Mouse (Mus musculus): ENCODE measurements around the gene Prss36. TPM values are rescaled to one million over a fixed set of nuclear protein-coding genes. Genes with fewer than 3 reads are reported as not detected.
A peak's percentile ranks its signal among the peaks of the same experiment; 100 is the strongest.

Gene Prss36
- polyA plus RNA-seq, 1 experiment from 2014 or later: 9.7 TPM

GRCm38 (mm10) chr7:127930636-127931035, 15.9 kb downstream of the Prss36 start:
- no peak overlapping the region for H3K4me2 ChIP-seq (replicated peaks; ENCODE audit: low read depth)

GRCm38 (mm10) chr7:127929923-127930322, 16.6 kb downstream of the Prss36 start, which contains the start of gene Prss8:
Gene Prss8, minus strand, starts transcription at chr7:127930104.
- peak; percentile 53 for ATAC-seq (ENCODE audit: low FRiP score, low TSS enrichment)
- Histone ChIP-seq H3K9ac (ENCODE audit: low read length) (peak within 1 kb of the TSS; percentile 81), H3K27me3 (ENCODE audit: control insufficient read depth, insufficient read depth, low read length) (no peaks in the 10 kb centered on the region), H3K4me1 (replicated peaks; ENCODE audit: control insufficient read depth, insufficient read depth) (peaks cover 3% of the 10 kb centered on the region), H3K36me3 (ENCODE audit: control insufficient read depth, insufficient read depth, low read length) (0 out of 2 replicates have a peak, but pooled peaks cover 3% of the 10 kb centered on the region), H3K9me3 (ENCODE audit: control insufficient read depth, low read length) (no peaks in the 10 kb centered on the region), H3K4me3 (ENCODE audit: low read depth, low read length) (peak within 1 kb of the TSS; percentile 49), H3K4me2 (replicated peaks; ENCODE audit: low read depth) (peak within 1 kb of the TSS; percentile 49), H3K27ac (replicated peaks) (peak within 1 kb of the TSS; percentile 95)
- DNase-seq (ENCODE audit: low spot score): peak; percentile 91
- TF ChIP-seq CTCF (IDR thresholded peaks at IDR 0.05; ENCODE audit: low read depth): no peak
- TF ChIP-seq EP300 (optimal IDR thresholded peaks at IDR 0.05): no peak
- WGBS: 19% methylated on average over 6 of the region's 6 CpGs

More at GRCm38 (mm10) chr7:127930636-127931035, 15.9 kb downstream of the Prss36 start:
- no peak for DNase-seq (ENCODE audit: low spot score)
- no peak for ATAC-seq (ENCODE audit: low FRiP score, low TSS enrichment)
- TF ChIP-seq CTCF (IDR thresholded peaks at IDR 0.05; ENCODE audit: low read depth) (no peak), EP300 (optimal IDR thresholded peaks at IDR 0.05) (no peak)
- no peaks in the 10 kb centered on the region for H3K27me3 ChIP-seq (ENCODE audit: control insufficient read depth, insufficient read depth, low read length)
- peaks cover 5% of the 10 kb centered on the region for H3K4me1 ChIP-seq (replicated peaks; ENCODE audit: control insufficient read depth, insufficient read depth)
- peak overlapping the region; percentile 95 for H3K27ac ChIP-seq (replicated peaks)
- no peak overlapping the region for H3K9ac ChIP-seq (ENCODE audit: low read length)
- 61% methylated on average over 5 of the region's 5 CpGs for WGBS
- H3K9me3 ChIP-seq (ENCODE audit: control insufficient read depth, low read length): no peaks in the 10 kb centered on the region
- no peak overlapping the region for H3K4me3 ChIP-seq (ENCODE audit: low read depth, low read length)
- no peaks in the 10 kb centered on the region for H3K36me3 ChIP-seq (ENCODE audit: control insufficient read depth, insufficient read depth, low read length)

GRCm38 (mm10) chr7:127928596-127928995, 17.9 kb downstream of the Prss36 start:
- Histone ChIP-seq H3K4me2 (replicated peaks; ENCODE audit: low read depth) (peak overlapping the region; percentile 49), H3K4me1 (replicated peaks; ENCODE audit: control insufficient read depth, insufficient read depth) (peaks cover 2% of the 10 kb centered on the region; the same call in 1 of the 2 replicates), H3K9ac (ENCODE audit: low read length) (peak overlapping the region; percentile 81), H3K36me3 (ENCODE audit: control insufficient read depth, insufficient read depth, low read length) (peaks cover 3% of the 10 kb centered on the region; the same call in 1 of the 2 replicates), H3K9me3 (ENCODE audit: control insufficient read depth, low read length) (no peaks in the 10 kb centered on the region), H3K4me3 (ENCODE audit: low read depth, low read length) (peak overlapping the region; percentile 49), H3K27ac (replicated peaks) (peak overlapping the region; percentile 95), H3K27me3 (ENCODE audit: control insufficient read depth, insufficient read depth, low read length) (no peaks in the 10 kb centered on the region)
- ATAC-seq (ENCODE audit: low FRiP score, low TSS enrichment) (peak; percentile 43), DNase-seq (ENCODE audit: low spot score) (peak; percentile 74)
- peak; percentile 41 for TF ChIP-seq CTCF (IDR thresholded peaks at IDR 0.05; ENCODE audit: low read depth)
- TF ChIP-seq EP300 (optimal IDR thresholded peaks at IDR 0.05): no peak
- 38% methylated on average over 5 of the region's 5 CpGs for WGBS

GRCm38 (mm10) chr7:127927726-127928125, 18.8 kb downstream of the Prss36 start:
- Histone ChIP-seq H3K4me2 (replicated peaks; ENCODE audit: low read depth) (peak overlapping the region; percentile 49), H3K9ac (ENCODE audit: low read length) (peak overlapping the region; percentile 81), H3K27ac (replicated peaks) (peak overlapping the region; percentile 95), H3K4me1 (replicated peaks; ENCODE audit: control insufficient read depth, insufficient read depth) (peaks cover 2% of the 10 kb centered on the region; the same call in 1 of the 2 replicates), H3K36me3 (ENCODE audit: control insufficient read depth, insufficient read depth, low read length) (peaks cover 3% of the 10 kb centered on the region; the same call in 1 of the 2 replicates), H3K4me3 (ENCODE audit: low read depth, low read length) (peak overlapping the region; percentile 49), H3K9me3 (ENCODE audit: control insufficient read depth, low read length) (no peaks in the 10 kb centered on the region), H3K27me3 (ENCODE audit: control insufficient read depth, insufficient read depth, low read length) (no peaks in the 10 kb centered on the region)
- DNase-seq (ENCODE audit: low spot score) (no peak), ATAC-seq (ENCODE audit: low FRiP score, low TSS enrichment) (no peak)
- TF ChIP-seq CTCF (IDR thresholded peaks at IDR 0.05; ENCODE audit: low read depth) (no peak), EP300 (optimal IDR thresholded peaks at IDR 0.05) (no peak)
- 65% methylated on average over 11 of the region's 11 CpGs for WGBS

GRCm38 (mm10) chr7:127926846-127927245, 19.7 kb downstream of the Prss36 start:
- no peak for TF ChIP-seq CTCF (IDR thresholded peaks at IDR 0.05; ENCODE audit: low read depth)
- TF ChIP-seq EP300 (optimal IDR thresholded peaks at IDR 0.05): no peak
- DNase-seq (ENCODE audit: low spot score) (no peak), ATAC-seq (ENCODE audit: low FRiP score, low TSS enrichment) (no peak)
- WGBS: 69% methylated on average over 9 of the region's 11 CpGs
- Histone ChIP-seq H3K27ac (replicated peaks) (peak overlapping the region; percentile 95), H3K9me3 (ENCODE audit: control insufficient read depth, low read length) (no peaks in the 10 kb centered on the region), H3K4me2 (replicated peaks; ENCODE audit: low read depth) (no peak overlapping the region; the same call in 1 of the 2 replicates), H3K4me3 (ENCODE audit: low read depth, low read length) (no peak overlapping the region), H3K4me1 (replicated peaks; ENCODE audit: control insufficient read depth, insufficient read depth) (peaks cover 2% of the 10 kb centered on the region; the same call in 1 of the 2 replicates), H3K36me3 (ENCODE audit: control insufficient read depth, insufficient read depth, low read length) (peaks cover 3% of the 10 kb centered on the region; the same call in 1 of the 2 replicates), H3K9ac (ENCODE audit: low read length) (0 out of 2 replicates have a peak overlapping the region, but pooled peaks have one; percentile 1), H3K27me3 (ENCODE audit: control insufficient read depth, insufficient read depth, low read length) (no peaks in the 10 kb centered on the region)

GRCm38 (mm10) chr7:127926066-127926465, 20.5 kb downstream of the Prss36 start:
- WGBS: 70% methylated on average over 8 of the region's 8 CpGs
- no peak overlapping the region for H3K4me3 ChIP-seq (ENCODE audit: low read depth, low read length)
- H3K9me3 ChIP-seq (ENCODE audit: control insufficient read depth, low read length): no peaks in the 10 kb centered on the region
- no peaks in the 10 kb centered on the region for H3K27me3 ChIP-seq (ENCODE audit: control insufficient read depth, insufficient read depth, low read length)
- no peak overlapping the region for H3K4me2 ChIP-seq (replicated peaks; ENCODE audit: low read depth)
- peaks cover 3% of the 10 kb centered on the region; the same call in 1 of the 2 replicates for H3K36me3 ChIP-seq (ENCODE audit: control insufficient read depth, insufficient read depth, low read length)
- H3K4me1 ChIP-seq (replicated peaks; ENCODE audit: control insufficient read depth, insufficient read depth): no peaks in the 10 kb centered on the region; the same call in 1 of the 2 replicates
- ATAC-seq (ENCODE audit: low FRiP score, low TSS enrichment): no peak
- TF ChIP-seq EP300 (optimal IDR thresholded peaks at IDR 0.05): no peak
- no peak for TF ChIP-seq CTCF (IDR thresholded peaks at IDR 0.05; ENCODE audit: low read depth)
- H3K27ac ChIP-seq (replicated peaks): peak overlapping the region; percentile 95
- no peak for DNase-seq (ENCODE audit: low spot score)
- 0 out of 2 replicates have a peak overlapping the region, but pooled peaks have one; percentile 38 for H3K9ac ChIP-seq (ENCODE audit: low read length)

All from stomach, postnatal 0 days (tissue).